Comparison of ENCODE assay signal across 11 mouse cellular contexts in the genomic region with DNA sequence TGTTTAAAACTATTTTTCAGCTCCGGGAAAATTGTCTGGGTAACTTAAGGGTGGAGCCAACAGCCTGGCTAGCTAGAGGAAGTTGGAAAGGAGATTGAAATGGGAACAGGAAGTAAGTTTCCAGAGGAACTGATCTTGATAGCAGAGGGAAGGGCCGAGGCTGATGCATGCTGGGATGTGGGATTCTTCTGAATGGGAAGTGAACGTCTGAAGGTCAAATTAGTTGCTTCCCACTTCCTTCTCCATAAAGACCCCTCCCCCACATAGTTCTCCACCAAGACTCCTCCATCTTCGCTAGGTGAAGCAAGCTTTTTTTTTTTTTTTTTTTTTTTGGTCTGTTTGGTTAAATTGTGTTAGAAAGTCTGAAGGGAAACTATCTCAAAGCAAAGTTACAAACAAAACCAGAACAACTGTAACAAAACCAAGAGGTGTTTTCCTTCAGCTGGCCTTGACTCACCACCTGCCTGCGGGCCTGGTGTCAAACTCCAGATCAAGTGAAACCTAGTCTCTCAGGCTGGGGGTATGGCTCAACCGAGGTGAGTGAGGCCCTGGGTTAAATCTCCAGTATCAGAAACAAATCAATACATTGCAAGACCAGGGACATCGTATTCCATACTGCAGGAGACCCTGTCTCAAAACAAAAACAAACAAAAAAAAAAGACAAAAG. TPM values are rescaled to one million over a fixed set of nuclear protein-coding genes. Genes with fewer than 3 reads are reported as not detected.
DNase-seq lines count a peak whose midpoint lies in the region; TF ChIP-seq lines count a peak whose summit lies in the region.
"Had no signal": no experiment of that assay in that cellular context is flagged by ENCODE, and none has a peak within 500 bp of the region (broad histone marks: within the 10 kb centered on the region; RNA-seq: fewer than 3 reads in every experiment).

No protein-coding gene starts in this region.

- WGBS in hindbrain, embryonic 10.5 days: 77% methylated on average over 7 of the region's 7 CpGs

- H3K4me3 ChIP-seq in ES-E14 (ENCODE audit: insufficient read depth in 1 of 2, low read depth in 1 of 2, low read length in 2 of 2, poor library complexity in 1 of 2, severe bottlenecking in 1 of 2): no peak overlapping the region
- H3K4me3 ChIP-seq in hindbrain, embryonic 10.5 days: no peak overlapping the region
- no peak overlapping the region for H3K4me3 ChIP-seq in layer of hippocampus, adult 2 months
- H3K4me3 ChIP-seq in left cerebral cortex, adult 2 months: no peak overlapping the region
- H3K4me3 ChIP-seq: midbrain, embryonic 10.5 days had no signal

- intact Hi-C loops in gastrocnemius, postnatal 36 days (cut with DNase I): loop anchor here (10.0 kb wide), 1 partner anchor 201 kb away; no protein-coding TSS in a partner anchor
- intact Hi-C loops in left cerebral cortex, adult 2 months (cut with DNase I): no loop called here

- in situ Hi-C loops in ES-E14 (cut with MboI; ENCODE audit: low sequenced_read_pairs in 2 of 2, unreplicated experiment in 2 of 2): no loop called here

- H3K4me1 ChIP-seq in ES-E14 (ENCODE audit: control insufficient read depth in 2 of 2, insufficient read depth in 2 of 2, low read length in 2 of 2, poor library complexity in 1 of 2): peaks cover 7 to 11% of the 10 kb centered on the region in 2 experiments; a peak in 3 of 4 replicates
- H3K4me1 ChIP-seq in hindbrain, embryonic 10.5 days (replicated peaks): peaks cover 5% of the 10 kb centered on the region; the same call in 1 of the 2 replicates

- H3K27me3 ChIP-seq in hindbrain, embryonic 10.5 days (ENCODE audit: insufficient read depth, poor library complexity, severe bottlenecking): no peaks in the 10 kb centered on the region

- no peaks in the 10 kb centered on the region for H3K9me3 ChIP-seq in ES-E14 (ENCODE audit: control insufficient read depth, insufficient read depth, low read depth, low read length)
- H3K9me3 ChIP-seq in hindbrain, embryonic 10.5 days: no peaks in the 10 kb centered on the region
- H3K9me3 ChIP-seq: midbrain, embryonic 10.5 days had no signal

- peak overlapping the region; percentile 99 for H3K27ac ChIP-seq in ES-E14 (ENCODE audit: insufficient read depth, low read depth, low read length, poor library complexity, severe bottlenecking)
- no peak overlapping the region for H3K27ac ChIP-seq in hindbrain, embryonic 10.5 days
- H3K27ac ChIP-seq in layer of hippocampus, adult 2 months: no peak overlapping the region
- no peak overlapping the region for H3K27ac ChIP-seq in left cerebral cortex, adult 2 months
- H3K27ac ChIP-seq: midbrain, embryonic 10.5 days had no signal

- no peak for TF ChIP-seq CTCF in layer of hippocampus, adult 2 months (conservative IDR thresholded peaks at IDR 0.05)
- TF ChIP-seq CTCF in left cerebral cortex, adult 2 months (IDR thresholded peaks at IDR 0.05): no peak

- no peaks in the 10 kb centered on the region for H3K36me3 ChIP-seq in ES-E14 (ENCODE audit: control insufficient read depth, insufficient read depth, low read length, poor library complexity, severe bottlenecking)
- no peaks in the 10 kb centered on the region for H3K36me3 ChIP-seq in hindbrain, embryonic 10.5 days
- H3K36me3 ChIP-seq: midbrain, embryonic 10.5 days had no signal

- DNase-seq in gastrocnemius, adult 18-20 months (ENCODE audit: low spot score): peak; percentile 34
- no peak for DNase-seq in gastrocnemius, postnatal 36 days
- DNase-seq in ES-E14 (ENCODE audit: low read depth, low spot score): peak; percentile 82
- peak; percentile 43 for DNase-seq in heart, postnatal 4 days
- peak; percentile 76 for DNase-seq in lung, postnatal 10 days
- DNase-seq in hindbrain, embryonic 10.5 days (ENCODE audit: low spot score): no peak
- no peak for DNase-seq in layer of hippocampus, adult 2 months (ENCODE audit: low spot score in 2 of 2)
- DNase-seq in left cerebral cortex, adult 2 months (ENCODE audit: extremely low spot score in 1 of 2, low spot score in 2 of 2): no peak
- DNase-seq: cerebellum, adult 18-20 months; retina, postnatal 1 day had no signal

- H3K9ac ChIP-seq in ES-E14 (ENCODE audit: insufficient read depth, low read depth, low read length, poor library complexity, severe bottlenecking): peak overlapping the region; percentile 51

TF ChIP-seq in ES-E14, 5 proteins besides CTCF, POLR2A, EP300 and RAD21:
- TF ChIP-seq CHD2 (IDR thresholded peaks at IDR 0.05; ENCODE audit: low read depth, low read length): peak; percentile 30
- TF ChIP-seq ZC3H11A (IDR thresholded peaks at IDR 0.05; ENCODE audit: borderline replicate concordance, low read depth, low read length): no peak
- no peak for TF ChIP-seq HCFC1 (IDR thresholded peaks at IDR 0.05; ENCODE audit: borderline replicate concordance, insufficient read depth, low read length)
- peak; percentile 90 for TF ChIP-seq ZNF384 (IDR thresholded peaks at IDR 0.05; ENCODE audit: low read depth, low read length)
- no peak for TF ChIP-seq MAFK (IDR thresholded peaks at IDR 0.05; ENCODE audit: insufficient read depth, low read depth, low read length)

RNA-seq across cellular contexts. Expression of a gene that starts 10.6 kb away (rescaled TPM):
- total RNA-seq in gastrocnemius, adult 18-20 months (2021): 10 to 100 TPM; 21.1 to 31.3 TPM
- total RNA-seq in gastrocnemius, postnatal 36 days (2021): 10 to 100 TPM; 24.2 to 26.5 TPM
- total RNA-seq in ES-E14 (2012; rRNA removed): 39.8 and 54.2 TPM in 2 replicates
- total RNA-seq in heart, postnatal 4 days (2021): 10 to 100 TPM; 20.3 to 20.7 TPM
- polyA plus RNA-seq in hindbrain, embryonic 10.5 days (2016; fragmentation: Nextera tagmentation; extraction: Ambion mirVana): 37.5 and 39.3 TPM in 2 replicates
- 10 to 100 TPM; 21.4 to 27.3 TPM for total RNA-seq in layer of hippocampus, adult 2 months (2021)
- 10 to 100 TPM; 18.9 to 21.7 TPM for total RNA-seq in left cerebral cortex, adult 2 months (2021)

Comparison
In these comparisons a context has a peak if more than half of its experiments do, and no peak if none do; other contexts are left out.
1. DNase-seq: peak in gastrocnemius, adult 18-20 months (single experiment), ES-E14 (single experiment), heart, postnatal 4 days (single experiment) and lung, postnatal 10 days (single experiment); none in gastrocnemius, postnatal 36 days (0 of 2), hindbrain, embryonic 10.5 days (single experiment), layer of hippocampus, adult 2 months (0 of 2) and left cerebral cortex, adult 2 months (0 of 2).